Mouse (Mus musculus) embryonic facial prominence, embryonic 10.5 days (tissue): Measurements from ENCODE around the gene Cdc27. TPM values are rescaled to one million over a fixed set of nuclear protein-coding genes. Genes with fewer than 3 reads are reported as not detected.
"Not testable (repeated sequence)": the region's sequence is repeated elsewhere in the genome, so short reads cannot be mapped to it uniquely, and the experiment has no call there.

Source experiments
- DNase-seq: peaks from one replicate; pipeline ENCODE4 v3.0.0-alpha.2; 2017; ENCODE audit warnings: low spot score
- H3K27ac ChIP-seq: fragments of 300-500 bp; sonication (generic); replicated peaks from 2 replicates; pipeline ENCODE4 v1.5.1; 2016; ENCODE audit warnings: mild to moderate bottlenecking
- H3K27me3 ChIP-seq: fragments of 300-500 bp; sonication (generic); replicated peaks from 2 replicates; pipeline ENCODE4 v1.6.1; 2016; ENCODE audit warnings: low read depth, mild to moderate bottlenecking; ENCODE audit not compliant: poor library complexity, severe bottlenecking
- H3K36me3 ChIP-seq: fragments of 300-500 bp; sonication (generic); replicated peaks from 2 replicates; pipeline ENCODE4 v1.6.1; 2016; ENCODE audit warnings: mild to moderate bottlenecking, moderate library complexity
- H3K4me1 ChIP-seq: fragments of 300-500 bp; sonication (generic); 2 replicates; pipeline ENCODE4 v1.6.1; 2016
- H3K4me3 ChIP-seq: fragments of 300-500 bp; sonication (generic); 2 replicates; pipeline ENCODE4 v1.5.1; 2016; ENCODE audit warnings: mild to moderate bottlenecking, moderate library complexity
- H3K9me3 ChIP-seq: fragments of 300-500 bp; sonication (generic); 2 replicates; pipeline ENCODE4 v1.6.1; 2016; ENCODE audit warnings: mild to moderate bottlenecking
- whole genome bisulfite sequencing: fragments of 180-500 bp; shearing (Covaris S2); methylation state at CpG from one replicate; pipeline ENCODE4 v1.1.7; 2016; 5-methylcytosine and 5-hydroxymethylcytosine counted together
- polyA plus RNA-seq: library from polyadenylated mRNA; unstranded; fragments of >200 nt; fragmentation: Nextera tagmentation; extraction: Ambion mirVana; gene quantifications from 2 replicates; pipeline ENCODE4 v1.2.1, GENCODE M21; 2016

The Cdc27 gene
- polyA plus RNA-seq, 1 experiment from 2014 or later = 60.8 TPM

DNA sequence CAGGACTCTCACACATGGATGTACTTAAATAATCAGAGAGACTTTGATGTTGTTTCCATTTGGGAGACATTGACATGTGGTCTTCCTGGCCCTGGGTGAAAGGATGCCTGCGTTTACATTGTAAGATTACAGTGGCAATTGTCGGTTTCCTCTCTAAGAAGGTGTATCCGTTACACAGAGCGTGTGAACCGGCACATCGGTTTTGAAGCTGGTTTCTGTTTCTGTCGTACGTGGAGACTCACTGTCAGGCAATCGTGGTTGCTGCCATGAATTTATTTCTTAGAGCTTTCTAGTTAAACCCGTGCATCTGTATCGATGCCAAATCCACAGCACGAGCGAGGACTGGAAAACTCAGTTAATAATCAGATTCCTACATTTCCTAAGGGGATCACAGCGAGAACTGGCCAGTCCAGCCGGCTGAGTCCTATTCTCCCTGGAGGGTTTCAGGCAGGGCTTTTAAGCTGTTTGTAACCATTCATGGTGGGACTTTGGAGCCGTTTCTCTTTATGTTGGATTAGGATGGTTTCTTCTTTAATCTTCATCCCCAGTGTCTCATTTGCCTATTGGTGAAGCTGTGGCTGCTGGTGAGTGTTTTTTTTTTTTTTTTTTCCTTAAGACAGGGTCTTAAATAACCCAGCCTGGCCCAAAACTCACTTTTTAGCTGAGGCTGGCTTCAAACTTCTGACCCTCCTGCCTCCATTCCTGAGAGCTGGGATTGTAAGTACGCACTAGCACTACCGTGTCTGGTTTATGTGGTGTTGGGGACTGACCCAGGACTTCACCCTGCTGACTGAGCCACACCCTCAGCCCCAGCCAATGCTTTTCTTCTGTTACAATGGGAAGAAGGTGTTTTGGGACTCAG, 31.3 kb upstream of the Cdc27 start:
- WGBS = 57% methylated on average over 18 of the region's 18 CpGs

GRCm38 (mm10) chr11:104580606-104581005, 30.2 kb upstream of the Cdc27 start:
- H3K9me3 ChIP-seq = no peaks in the 10 kb centered on the region
- no peak for DNase-seq
- no peak overlapping the region for H3K4me3 ChIP-seq
- H3K27me3 ChIP-seq = 0 out of 2 replicates have a peak, but pooled peaks cover 10% of the 10 kb centered on the region
- H3K4me1 ChIP-seq = peaks cover 43% of the 10 kb centered on the region
- no peaks in the 10 kb centered on the region for H3K36me3 ChIP-seq
- WGBS = 94% methylated on average over 5 of the region's 5 CpGs
- no peak overlapping the region for H3K27ac ChIP-seq

More for the DNA sequence above, 31.3 kb upstream of the Cdc27 start:
- Histone ChIP-seq H3K4me1 (peaks cover 42% of the 10 kb centered on the region), H3K4me3 (no peak overlapping the region), H3K36me3 (no peaks in the 10 kb centered on the region), H3K27ac (no peak overlapping the region), H3K27me3 (0 out of 2 replicates have a peak, but pooled peaks cover 8% of the 10 kb centered on the region), H3K9me3 (no peaks in the 10 kb centered on the region)
- DNase-seq = no peak

- no peak overlapping the region for H3K4me3 ChIP-seq
- no peaks in the 10 kb centered on the region for H3K9me3 ChIP-seq
- peaks cover 43% of the 10 kb centered on the region for H3K4me1 ChIP-seq
- H3K27me3 ChIP-seq = 0 out of 2 replicates have a peak, but pooled peaks cover 10% of the 10 kb centered on the region
- WGBS = 82% methylated on average over 6 of the region's 6 CpGs
- H3K27ac ChIP-seq = no peak overlapping the region
- no peak for DNase-seq
- H3K36me3 ChIP-seq = no peaks in the 10 kb centered on the region
Observed at GRCm38 (mm10) chr11:104580091-104580490, 29.7 kb upstream of the Cdc27 start.

DNA sequence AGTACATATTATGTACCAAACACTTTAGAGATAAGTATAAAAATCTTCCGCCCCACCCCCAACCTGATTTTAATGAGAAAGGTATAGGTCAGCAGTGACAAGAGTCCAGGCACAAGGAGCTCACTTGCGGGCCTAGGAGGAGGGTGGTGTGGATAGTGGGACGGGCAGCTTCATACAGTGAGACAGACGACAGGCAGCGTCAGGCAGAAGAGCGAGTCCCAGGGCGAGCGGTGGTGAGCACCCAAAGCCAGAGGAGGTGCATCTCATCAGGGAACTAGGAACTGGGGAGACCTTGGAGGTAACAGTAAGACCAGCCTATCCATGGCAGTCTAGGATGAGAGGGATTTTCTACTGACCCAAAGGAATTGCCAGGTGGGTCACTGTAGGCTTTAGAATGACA, 29.2 kb upstream of the Cdc27 start:
- H3K4me3 ChIP-seq = no peak overlapping the region
- H3K9me3 ChIP-seq = no peaks in the 10 kb centered on the region
- H3K36me3 ChIP-seq = no peaks in the 10 kb centered on the region
- H3K27ac ChIP-seq = no peak overlapping the region
- peaks cover 43% of the 10 kb centered on the region for H3K4me1 ChIP-seq
- DNase-seq = no peak
- 91% methylated on average over 8 of the region's 8 CpGs for WGBS
- 0 out of 2 replicates have a peak, but pooled peaks cover 10% of the 10 kb centered on the region for H3K27me3 ChIP-seq

DNA sequence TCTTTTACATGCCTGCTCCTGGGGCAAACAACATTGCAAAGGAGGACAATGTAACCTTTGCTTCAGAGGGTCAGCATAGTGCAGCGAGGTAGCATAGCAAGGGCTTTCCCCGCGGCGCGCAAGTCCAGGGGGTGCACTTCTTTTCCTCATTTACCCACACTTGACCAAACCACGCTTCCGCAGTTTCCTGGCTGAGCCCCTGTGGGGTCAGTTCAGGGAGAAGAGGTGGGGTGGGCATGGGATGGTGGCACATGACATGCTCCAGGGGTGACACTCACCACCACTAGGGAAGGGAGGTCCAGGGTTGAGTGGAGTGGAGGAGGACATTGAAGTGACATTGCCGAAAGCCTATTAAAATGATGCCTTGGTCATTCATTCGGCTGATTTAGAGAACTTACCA, 28.7 kb upstream of the Cdc27 start:
- Histone ChIP-seq H3K36me3 (no peaks in the 10 kb centered on the region), H3K4me3 (no peak overlapping the region), H3K4me1 (peaks cover 43% of the 10 kb centered on the region), H3K27ac (no peak overlapping the region), H3K9me3 (no peaks in the 10 kb centered on the region), H3K27me3 (0 out of 2 replicates have a peak, but pooled peaks cover 10% of the 10 kb centered on the region)
- WGBS = 89% methylated on average over 9 of the region's 9 CpGs
- DNase-seq = no peak

DNA sequence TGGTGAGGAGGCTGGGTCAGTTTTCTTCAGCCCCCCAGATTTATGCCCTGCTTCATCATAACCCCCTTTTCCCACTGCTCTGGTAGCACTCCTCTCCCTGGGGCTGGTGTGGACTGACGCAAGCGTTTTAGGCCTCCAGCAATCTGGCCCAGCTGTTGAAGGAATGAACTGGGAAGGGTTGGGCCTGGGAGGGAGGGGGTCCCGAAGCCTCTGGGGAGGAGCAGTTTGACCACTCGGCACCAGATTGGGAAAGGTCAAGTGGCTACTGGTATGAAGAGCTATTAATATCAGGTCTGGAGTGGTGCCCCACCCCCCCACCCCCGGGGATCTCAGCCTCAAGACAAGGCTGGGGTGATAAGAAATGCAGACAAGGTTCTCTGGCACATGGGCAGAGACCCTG, 27.7 kb upstream of the Cdc27 start:
- H3K27ac ChIP-seq = no peak overlapping the region; the same call in 1 of the 2 replicates
- H3K4me1 ChIP-seq = peaks cover 43% of the 10 kb centered on the region
- peak; percentile 25 for DNase-seq
- no peaks in the 10 kb centered on the region for H3K36me3 ChIP-seq
- H3K9me3 ChIP-seq = no peaks in the 10 kb centered on the region
- no peak overlapping the region for H3K4me3 ChIP-seq
- WGBS = 42% methylated on average over 5 of the region's 5 CpGs
- H3K27me3 ChIP-seq = peaks cover 14% of the 10 kb centered on the region; the same call in 1 of the 2 replicates

GRCm38 (mm10) chr11:104576772-104577612, 26.6 kb upstream of the Cdc27 start:
- DNase-seq = no peak
- WGBS = 41% methylated on average over 10 of the region's 10 CpGs
- H3K4me3 ChIP-seq = no peak overlapping the region
- no peak overlapping the region for H3K27ac ChIP-seq
- peaks cover 38% of the 10 kb centered on the region for H3K4me1 ChIP-seq
- peaks cover 25% of the 10 kb centered on the region for H3K27me3 ChIP-seq
- H3K36me3 ChIP-seq = no peaks in the 10 kb centered on the region
- no peaks in the 10 kb centered on the region for H3K9me3 ChIP-seq

GRCm38 (mm10) chr11:104572566-104572965, 22.1 kb upstream of the Cdc27 start:
- peaks cover 18% of the 10 kb centered on the region for H3K4me1 ChIP-seq
- DNase-seq = no peak
- H3K27ac ChIP-seq = no peak overlapping the region
- H3K27me3 ChIP-seq = peaks cover 41% of the 10 kb centered on the region
- 73% methylated on average over 2 of the region's 2 CpGs for WGBS
- no peak overlapping the region for H3K4me3 ChIP-seq
- H3K9me3 ChIP-seq = 0 out of 2 replicates have a peak, but pooled peaks cover 5% of the 10 kb centered on the region
- no peaks in the 10 kb centered on the region for H3K36me3 ChIP-seq

DNA sequence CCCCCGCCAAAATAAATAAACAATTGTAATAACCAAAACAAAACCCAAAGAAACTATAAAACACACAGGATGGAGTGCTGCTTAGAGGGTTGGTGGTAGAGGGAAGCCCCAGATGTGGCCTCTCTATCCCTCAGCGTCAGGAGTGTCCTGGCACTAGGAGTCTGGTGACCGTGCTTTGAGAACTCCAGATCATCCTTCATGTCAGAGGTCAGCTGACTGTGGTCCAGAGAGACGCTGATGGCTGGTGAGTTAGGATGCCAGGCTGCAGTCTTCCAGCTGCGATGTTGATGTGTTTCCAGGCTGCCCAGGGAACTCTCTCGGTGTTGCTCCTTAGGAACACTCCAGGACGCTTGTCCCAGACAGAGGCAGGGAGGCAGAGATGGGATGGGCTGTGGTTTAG, 21.7 kb upstream of the Cdc27 start:
- 56% methylated on average over 7 of the region's 7 CpGs for WGBS
- peaks cover 13% of the 10 kb centered on the region for H3K4me1 ChIP-seq
- no peak for DNase-seq
- 0 out of 2 replicates have a peak, but pooled peaks cover 5% of the 10 kb centered on the region for H3K9me3 ChIP-seq
- H3K27ac ChIP-seq = no peak overlapping the region
- no peak overlapping the region for H3K4me3 ChIP-seq
- H3K27me3 ChIP-seq = peaks cover 41% of the 10 kb centered on the region
- H3K36me3 ChIP-seq = no peaks in the 10 kb centered on the region

- H3K4me1 ChIP-seq, H3K36me3 ChIP-seq, H3K9me3 ChIP-seq: not testable (repeated sequence)
- peak overlapping the region; percentile 55 for H3K4me3 ChIP-seq
- peaks cover 36% of the 10 kb centered on the region for H3K27me3 ChIP-seq
- 0 out of 2 replicates have a peak overlapping the region, but pooled peaks have one; percentile 14 for H3K27ac ChIP-seq
- 2% methylated on average over 28 of the region's 28 CpGs for WGBS
- peak; percentile 53 for DNase-seq
Observed at GRCm38 (mm10) chr11:104571373-104571772, 21.0 kb upstream of the Cdc27 start.

DNA sequence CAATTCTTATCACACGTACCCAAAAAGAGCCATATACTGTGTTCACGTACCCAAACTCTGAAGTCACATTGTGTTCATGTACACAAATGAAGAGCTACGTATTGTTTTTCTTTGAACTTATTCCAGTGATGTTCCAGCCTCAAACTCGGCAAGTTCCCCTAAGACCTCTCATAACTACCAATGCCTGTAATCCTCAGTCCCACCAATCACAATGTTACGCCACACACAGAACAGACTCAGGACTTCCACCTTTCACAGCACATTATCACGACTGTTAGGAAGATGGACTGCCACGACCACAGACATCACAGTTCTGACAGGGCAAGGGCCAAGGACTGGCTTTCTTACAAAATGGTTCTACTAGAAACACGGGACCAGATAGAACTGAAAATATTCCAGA, 20.1 kb upstream of the Cdc27 start:
- not testable (repeated sequence) for H3K4me3 ChIP-seq, DNase-seq, H3K9me3 ChIP-seq, H3K4me1 ChIP-seq, H3K36me3 ChIP-seq, H3K27ac ChIP-seq
- WGBS = 84% methylated on average over 8 of the region's 8 CpGs
- H3K27me3 ChIP-seq = peaks cover 36% of the 10 kb centered on the region

- no peak overlapping the region for H3K4me3 ChIP-seq
- H3K36me3 ChIP-seq = no peaks in the 10 kb centered on the region
- peaks cover 8% of the 10 kb centered on the region for H3K4me1 ChIP-seq
- peaks cover 34% of the 10 kb centered on the region for H3K27me3 ChIP-seq
- no peak overlapping the region for H3K27ac ChIP-seq
- 0 out of 2 replicates have a peak, but pooled peaks cover 5% of the 10 kb centered on the region for H3K9me3 ChIP-seq
- no peak for DNase-seq
- 91% methylated on average over 4 of the region's 4 CpGs for WGBS
Observed at GRCm38 (mm10) chr11:104568326-104568725, 17.9 kb upstream of the Cdc27 start.
